Mouse (Mus musculus): ENCODE measurements around the gene Taar6. TPM values are rescaled to one million over a fixed set of nuclear protein-coding genes. Genes with fewer than 3 reads are reported as not detected.

Taar6 gene
- total and polyA plus RNA-seq, 3 experiments = not detected

DNA sequence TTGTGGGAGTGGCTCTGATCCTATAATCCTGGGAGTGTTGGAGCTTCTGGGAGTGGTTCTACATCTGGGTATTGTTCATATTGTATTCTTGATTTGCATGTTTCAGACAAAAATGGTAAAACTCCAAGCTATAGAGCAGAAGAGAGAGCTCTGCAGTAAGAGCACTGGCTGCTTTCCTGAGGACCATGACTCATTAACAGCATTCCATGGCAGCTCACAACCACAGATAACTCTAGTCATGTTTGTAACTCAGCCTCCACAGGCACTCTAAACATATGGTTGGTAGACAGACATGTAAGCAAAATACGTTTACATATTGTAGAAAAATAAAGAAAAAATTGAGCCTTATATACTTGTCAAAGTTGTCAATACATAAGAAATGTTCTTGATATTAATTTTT is 21.0 kb upstream of the Taar6 start:
- H3K79me2 ChIP-seq (ENCODE audit: control insufficient read depth, insufficient read depth, low read length, poor library complexity) = no peaks in the 10 kb centered on the region
- H3K4me3 ChIP-seq (ENCODE audit: control insufficient read depth in 1 of 2, insufficient read depth in 1 of 2, low read depth in 2 of 2, low read length in 2 of 2) = no peak overlapping the region
- no peak for DNase-seq (ENCODE audit: low read depth, low spot score)
- H3K27ac ChIP-seq (ENCODE audit: control insufficient read depth, low read depth, low read length) = no peak overlapping the region
- TF ChIP-seq CHD1 (IDR thresholded peaks at IDR 0.05; ENCODE audit: low read depth, low read length) = no peak
- TF ChIP-seq UBTF (IDR thresholded peaks at IDR 0.05; ENCODE audit: borderline replicate concordance, insufficient read depth, low read depth, low read length) = no peak
- no peak for TF ChIP-seq MYC (IDR thresholded peaks at IDR 0.05; ENCODE audit: low read depth, low read length)
- TF ChIP-seq HCFC1 (IDR thresholded peaks at IDR 0.05; ENCODE audit: low read depth, low read length) = no peak
- TF ChIP-seq USF1 (IDR thresholded peaks at IDR 0.05; ENCODE audit: low read depth, low read length) = no peak
- no peak for TF ChIP-seq ZKSCAN1 (IDR thresholded peaks at IDR 0.05; ENCODE audit: low read depth, low read length)
- no peak for TF ChIP-seq MAX (IDR thresholded peaks at IDR 0.05; ENCODE audit: low read length)
- TF ChIP-seq GATA1 (IDR thresholded peaks at IDR 0.05; ENCODE audit: low read depth, low read length) = no peak
- TF ChIP-seq E2F4 (IDR thresholded peaks at IDR 0.05; ENCODE audit: borderline replicate concordance, low read depth, low read length) = no peak
- TF ChIP-seq ZNF384 (IDR thresholded peaks at IDR 0.05; ENCODE audit: low read depth, low read length) = no peak
- no peak for TF ChIP-seq MAZ (IDR thresholded peaks at IDR 0.05; ENCODE audit: low read depth, low read length)
- TF ChIP-seq ELF1 (IDR thresholded peaks at IDR 0.05; ENCODE audit: low read depth, low read length) = no peak
- no peak for TF ChIP-seq RAD21 (IDR thresholded peaks at IDR 0.05; ENCODE audit: low read depth, low read length)
- no peak for TF ChIP-seq POLR2A (IDR thresholded peaks at IDR 0.05; ENCODE audit: control insufficient read depth in 1 of 2, insufficient read depth in 1 of 2, low read depth in 1 of 2, low read length in 2 of 2, poor library complexity in 1 of 2)
- TF ChIP-seq USF2 (IDR thresholded peaks at IDR 0.05; ENCODE audit: borderline replicate concordance in 1 of 2, insufficient read depth in 1 of 2, low read depth in 1 of 2, low read length in 2 of 2) = no peak
- no peak for TF ChIP-seq TBP (IDR thresholded peaks at IDR 0.05; ENCODE audit: low read depth, low read length)
- TF ChIP-seq GABPA (IDR thresholded peaks at IDR 0.05; ENCODE audit: low read depth, low read length) = no peak
- no peak for TF ChIP-seq RCOR1 (IDR thresholded peaks at IDR 0.05; ENCODE audit: low read depth, low read length)
- TF ChIP-seq BHLHE40 (IDR thresholded peaks at IDR 0.05; ENCODE audit: borderline replicate concordance, low read depth, low read length) = no peak
- no peak for TF ChIP-seq POLR2AphosphoS2 (IDR thresholded peaks at IDR 0.05; ENCODE audit: low read length)
- no peaks in the 10 kb centered on the region for H3K36me3 ChIP-seq (ENCODE audit: control insufficient read depth in 1 of 2, insufficient read depth in 2 of 2, low read length in 2 of 2)
- no peaks in the 10 kb centered on the region; a peak in 1 of 4 replicates for H3K27me3 ChIP-seq (ENCODE audit: control insufficient read depth in 1 of 2, insufficient read depth in 2 of 2, low read length in 2 of 2)
- H3K9ac ChIP-seq (ENCODE audit: control insufficient read depth, low read depth, low read length, poor library complexity, severe bottlenecking) = no peak overlapping the region
- H3K4me1 ChIP-seq (ENCODE audit: control insufficient read depth in 1 of 2, insufficient read depth in 2 of 2, low read length in 2 of 2) = no peaks in the 10 kb centered on the region
- no peaks in the 10 kb centered on the region for H3K9me3 ChIP-seq (replicated peaks; ENCODE audit: insufficient read depth, low read length)

- no peak within 1 kb of the TSS for H3K27ac ChIP-seq (ENCODE audit: control insufficient read depth, low read depth, low read length)
- no peak within 1 kb of the TSS for H3K4me3 ChIP-seq (ENCODE audit: control insufficient read depth in 1 of 2, insufficient read depth in 1 of 2, low read depth in 2 of 2, low read length in 2 of 2)
- no peaks in the 10 kb centered on the region for H3K4me1 ChIP-seq (ENCODE audit: control insufficient read depth in 1 of 2, insufficient read depth in 2 of 2, low read length in 2 of 2)
- H3K27me3 ChIP-seq (ENCODE audit: control insufficient read depth in 1 of 2, insufficient read depth in 2 of 2, low read length in 2 of 2) = no peaks in the 10 kb centered on the region; a peak in 1 of 4 replicates
- no peaks in the 10 kb centered on the region for H3K9me3 ChIP-seq (replicated peaks; ENCODE audit: insufficient read depth, low read length)
- DNase-seq (ENCODE audit: low read depth, low spot score) = no peak
- H3K79me2 ChIP-seq (ENCODE audit: control insufficient read depth, insufficient read depth, low read length, poor library complexity) = no peaks in the 10 kb centered on the region
- no peaks in the 10 kb centered on the region for H3K36me3 ChIP-seq (ENCODE audit: control insufficient read depth in 1 of 2, insufficient read depth in 2 of 2, low read length in 2 of 2)
- TF ChIP-seq POLR2AphosphoS2 (IDR thresholded peaks at IDR 0.05; ENCODE audit: low read length) (no peak), MAX (IDR thresholded peaks at IDR 0.05; ENCODE audit: low read length) (no peak), CTCF (IDR thresholded peaks at IDR 0.05 in 2 of 3, conservative IDR thresholded peaks at IDR 0.05 in 1 of 3; ENCODE audit: control insufficient read depth in 1 of 3, insufficient read depth in 1 of 3, low read depth in 2 of 3, low read length in 3 of 3, poor library complexity in 1 of 3, severe bottlenecking in 1 of 3) (no peak), ELF1 (IDR thresholded peaks at IDR 0.05; ENCODE audit: low read depth, low read length) (no peak), POLR2A (IDR thresholded peaks at IDR 0.05; ENCODE audit: control insufficient read depth in 1 of 2, insufficient read depth in 1 of 2, low read depth in 1 of 2, low read length in 2 of 2, poor library complexity in 1 of 2) (no peak)
- no peak within 1 kb of the TSS for H3K9ac ChIP-seq (ENCODE audit: control insufficient read depth, low read depth, low read length, poor library complexity, severe bottlenecking)
Measured at GRCm38 (mm10) chr10:23999639-24000038, 14.2 kb upstream of the Taar6 start, which contains the start of gene Taar7b. TSS of gene Taar7b (plus strand) at chr10:23999939.
